Mouse (Mus musculus): ENCODE measurements around the gene Ppp1ca. TPM values are rescaled to one million over a fixed set of nuclear protein-coding genes. Genes with fewer than 3 reads are reported as not detected.

The Ppp1ca gene
- polyA plus RNA-seq, 1 experiment = 295 TPM

GRCm38 (mm10) chr19:4217855-4218254 is 26.0 kb downstream of the Ppp1ca start:
- Histone ChIP-seq H3K9me3 (replicated peaks; ENCODE audit: control insufficient read depth, insufficient read depth, low read length, poor library complexity, severe bottlenecking) (no peaks in the 10 kb centered on the region), H3K27me3 (ENCODE audit: control insufficient read depth, insufficient read depth, low read length, poor library complexity, severe bottlenecking) (peaks cover 13% of the 10 kb centered on the region), H3K4me3 (ENCODE audit: low read depth, low read length) (no peak overlapping the region), H3K36me3 (ENCODE audit: control insufficient read depth, insufficient read depth, low read length, poor library complexity, severe bottlenecking) (no peaks in the 10 kb centered on the region), H3K9ac (ENCODE audit: low read depth, poor library complexity, severe bottlenecking) (no peak overlapping the region), H3K4me1 (ENCODE audit: control insufficient read depth, insufficient read depth, low read length) (no peaks in the 10 kb centered on the region), H3K27ac (ENCODE audit: insufficient read depth, low read length) (no peak overlapping the region)
- TF ChIP-seq POLR2A (IDR thresholded peaks at IDR 0.05; ENCODE audit: insufficient read depth, low read length) (no peak), EP300 (IDR thresholded peaks at IDR 0.05; ENCODE audit: insufficient read depth, low read depth, low read length) (no peak), CTCF (IDR thresholded peaks at IDR 0.05; ENCODE audit: low read depth, low read length) (no peak)

GRCm38 (mm10) chr19:4218293-4218692 is 26.4 kb downstream of the Ppp1ca start:
- H3K9ac ChIP-seq (ENCODE audit: low read depth, poor library complexity, severe bottlenecking) = no peak overlapping the region
- H3K36me3 ChIP-seq (ENCODE audit: control insufficient read depth, insufficient read depth, low read length, poor library complexity, severe bottlenecking) = no peaks in the 10 kb centered on the region
- H3K9me3 ChIP-seq (replicated peaks; ENCODE audit: control insufficient read depth, insufficient read depth, low read length, poor library complexity, severe bottlenecking) = no peaks in the 10 kb centered on the region
- no peak for TF ChIP-seq EP300 (IDR thresholded peaks at IDR 0.05; ENCODE audit: insufficient read depth, low read depth, low read length)
- no peak for TF ChIP-seq CTCF (IDR thresholded peaks at IDR 0.05; ENCODE audit: low read depth, low read length)
- TF ChIP-seq POLR2A (IDR thresholded peaks at IDR 0.05; ENCODE audit: insufficient read depth, low read length) = no peak
- no peak overlapping the region for H3K4me3 ChIP-seq (ENCODE audit: low read depth, low read length)
- no peak overlapping the region for H3K27ac ChIP-seq (ENCODE audit: insufficient read depth, low read length)
- peaks cover 13% of the 10 kb centered on the region for H3K27me3 ChIP-seq (ENCODE audit: control insufficient read depth, insufficient read depth, low read length, poor library complexity, severe bottlenecking)
- H3K4me1 ChIP-seq (ENCODE audit: control insufficient read depth, insufficient read depth, low read length) = no peaks in the 10 kb centered on the region

- Histone ChIP-seq H3K4me1 (ENCODE audit: control insufficient read depth, insufficient read depth, low read length) (no peaks in the 10 kb centered on the region), H3K4me3 (ENCODE audit: low read depth, low read length) (no peak overlapping the region), H3K27me3 (ENCODE audit: control insufficient read depth, insufficient read depth, low read length, poor library complexity, severe bottlenecking) (peaks cover 13% of the 10 kb centered on the region), H3K9me3 (replicated peaks; ENCODE audit: control insufficient read depth, insufficient read depth, low read length, poor library complexity, severe bottlenecking) (no peaks in the 10 kb centered on the region), H3K27ac (ENCODE audit: insufficient read depth, low read length) (no peak overlapping the region), H3K9ac (ENCODE audit: low read depth, poor library complexity, severe bottlenecking) (no peak overlapping the region), H3K36me3 (ENCODE audit: control insufficient read depth, insufficient read depth, low read length, poor library complexity, severe bottlenecking) (no peaks in the 10 kb centered on the region)
- no peak for TF ChIP-seq EP300 (IDR thresholded peaks at IDR 0.05; ENCODE audit: insufficient read depth, low read depth, low read length)
- TF ChIP-seq CTCF (IDR thresholded peaks at IDR 0.05; ENCODE audit: low read depth, low read length) = no peak
- TF ChIP-seq POLR2A (IDR thresholded peaks at IDR 0.05; ENCODE audit: insufficient read depth, low read length) = no peak
Observed at GRCm38 (mm10) chr19:4218784-4219183, 26.9 kb downstream of the Ppp1ca start.

- no peaks in the 10 kb centered on the region for H3K4me1 ChIP-seq (ENCODE audit: control insufficient read depth, insufficient read depth, low read length)
- H3K27ac ChIP-seq (ENCODE audit: insufficient read depth, low read length) = no peak overlapping the region
Observed at GRCm38 (mm10) chr19:4219943-4220342, 28.1 kb downstream of the Ppp1ca start.

GRCm38 (mm10) chr19:4220416-4220815 is 28.6 kb downstream of the Ppp1ca start:
- no peaks in the 10 kb centered on the region for H3K9me3 ChIP-seq (replicated peaks; ENCODE audit: control insufficient read depth, insufficient read depth, low read length, poor library complexity, severe bottlenecking)
- TF ChIP-seq EP300 (IDR thresholded peaks at IDR 0.05; ENCODE audit: insufficient read depth, low read depth, low read length) (no peak), CTCF (IDR thresholded peaks at IDR 0.05; ENCODE audit: low read depth, low read length) (no peak), POLR2A (IDR thresholded peaks at IDR 0.05; ENCODE audit: insufficient read depth, low read length) (no peak)
- no peak overlapping the region for H3K9ac ChIP-seq (ENCODE audit: low read depth, poor library complexity, severe bottlenecking)
- no peak overlapping the region for H3K4me3 ChIP-seq (ENCODE audit: low read depth, low read length)
- no peak overlapping the region for H3K27ac ChIP-seq (ENCODE audit: insufficient read depth, low read length)
- peaks cover 2% of the 10 kb centered on the region for H3K27me3 ChIP-seq (ENCODE audit: control insufficient read depth, insufficient read depth, low read length, poor library complexity, severe bottlenecking)
- no peaks in the 10 kb centered on the region for H3K4me1 ChIP-seq (ENCODE audit: control insufficient read depth, insufficient read depth, low read length)
- no peaks in the 10 kb centered on the region for H3K36me3 ChIP-seq (ENCODE audit: control insufficient read depth, insufficient read depth, low read length, poor library complexity, severe bottlenecking)

More at GRCm38 (mm10) chr19:4219943-4220342, 28.1 kb downstream of the Ppp1ca start:
- Histone ChIP-seq H3K9me3 (replicated peaks; ENCODE audit: control insufficient read depth, insufficient read depth, low read length, poor library complexity, severe bottlenecking) (no peaks in the 10 kb centered on the region), H3K27me3 (ENCODE audit: control insufficient read depth, insufficient read depth, low read length, poor library complexity, severe bottlenecking) (peaks cover 7% of the 10 kb centered on the region), H3K9ac (ENCODE audit: low read depth, poor library complexity, severe bottlenecking) (no peak overlapping the region), H3K4me3 (ENCODE audit: low read depth, low read length) (no peak overlapping the region), H3K36me3 (ENCODE audit: control insufficient read depth, insufficient read depth, low read length, poor library complexity, severe bottlenecking) (no peaks in the 10 kb centered on the region)
- TF ChIP-seq CTCF (IDR thresholded peaks at IDR 0.05; ENCODE audit: low read depth, low read length) (no peak), EP300 (IDR thresholded peaks at IDR 0.05; ENCODE audit: insufficient read depth, low read depth, low read length) (no peak), POLR2A (IDR thresholded peaks at IDR 0.05; ENCODE audit: insufficient read depth, low read length) (no peak)

- H3K27ac ChIP-seq (ENCODE audit: insufficient read depth, low read length) = no peak overlapping the region
- no peaks in the 10 kb centered on the region for H3K9me3 ChIP-seq (replicated peaks; ENCODE audit: control insufficient read depth, insufficient read depth, low read length, poor library complexity, severe bottlenecking)
- H3K4me1 ChIP-seq (ENCODE audit: control insufficient read depth, insufficient read depth, low read length) = no peaks in the 10 kb centered on the region
- no peak overlapping the region for H3K9ac ChIP-seq (ENCODE audit: low read depth, poor library complexity, severe bottlenecking)
- TF ChIP-seq POLR2A (IDR thresholded peaks at IDR 0.05; ENCODE audit: insufficient read depth, low read length) (no peak), CTCF (IDR thresholded peaks at IDR 0.05; ENCODE audit: low read depth, low read length) (no peak), EP300 (IDR thresholded peaks at IDR 0.05; ENCODE audit: insufficient read depth, low read depth, low read length) (no peak)
- H3K27me3 ChIP-seq (ENCODE audit: control insufficient read depth, insufficient read depth, low read length, poor library complexity, severe bottlenecking) = no peaks in the 10 kb centered on the region
- H3K36me3 ChIP-seq (ENCODE audit: control insufficient read depth, insufficient read depth, low read length, poor library complexity, severe bottlenecking) = no peaks in the 10 kb centered on the region
- no peak overlapping the region for H3K4me3 ChIP-seq (ENCODE audit: low read depth, low read length)
Observed at GRCm38 (mm10) chr19:4220957-4221743, 29.3 kb downstream of the Ppp1ca start.
